Mouse (Mus musculus): ENCODE data around the gene Zswim3. TPM values are rescaled to one million over a fixed set of nuclear protein-coding genes. Genes with fewer than 3 reads are reported as not detected.
A peak's percentile ranks its signal among the peaks of the same experiment; 100 is the strongest.

Gene Zswim3
- polyA plus RNA-seq, 1 experiment from 2014 or later = 13.0 TPM

- Histone ChIP-seq H3K9me3 (replicated peaks; ENCODE audit: control insufficient read depth, low read length) (no peaks in the 10 kb centered on the region), H3K36me3 (ENCODE audit: control insufficient read depth, insufficient read depth, low read length) (peaks cover 4% of the 10 kb centered on the region; the same call in 1 of the 2 replicates), H3K4me1 (ENCODE audit: control insufficient read depth, insufficient read depth, low read length) (no peaks in the 10 kb centered on the region), H3K27me3 (replicated peaks; ENCODE audit: control insufficient read depth, insufficient read depth, low read length) (no peaks in the 10 kb centered on the region), H3K4me2 (ENCODE audit: low read length) (no peak overlapping the region), H3K4me3 (ENCODE audit: low read depth, low read length) (no peak overlapping the region), H3K27ac (ENCODE audit: low read depth, low read length) (no peak overlapping the region), H3K9ac (ENCODE audit: low read length) (no peak overlapping the region)
- 81% methylated on average over 30 of the region's 30 CpGs for WGBS
- DNase-seq (ENCODE audit: low spot score) (no peak), ATAC-seq (no peak)
These were observed 27.5 kb upstream of the Zswim3 start for GRCm38 (mm10) chr2:164777246-164778014.

- Histone ChIP-seq H3K4me2 (ENCODE audit: low read length) (no peak overlapping the region), H3K27ac (ENCODE audit: low read depth, low read length) (no peak overlapping the region), H3K9me3 (replicated peaks; ENCODE audit: control insufficient read depth, low read length) (no peaks in the 10 kb centered on the region), H3K9ac (ENCODE audit: low read length) (no peak overlapping the region), H3K27me3 (replicated peaks; ENCODE audit: control insufficient read depth, insufficient read depth, low read length) (no peaks in the 10 kb centered on the region), H3K4me3 (ENCODE audit: low read depth, low read length) (no peak overlapping the region), H3K36me3 (ENCODE audit: control insufficient read depth, insufficient read depth, low read length) (peaks cover 2% of the 10 kb centered on the region; the same call in 1 of the 2 replicates), H3K4me1 (ENCODE audit: control insufficient read depth, insufficient read depth, low read length) (no peaks in the 10 kb centered on the region)
- DNase-seq (ENCODE audit: low spot score) (no peak), ATAC-seq (no peak)
- WGBS = 92% methylated on average over 11 of the region's 11 CpGs
These were observed 26.9 kb upstream of the Zswim3 start for GRCm38 (mm10) chr2:164778015-164778287.

- Histone ChIP-seq H3K27ac (ENCODE audit: low read depth, low read length) (no peak overlapping the region), H3K27me3 (replicated peaks; ENCODE audit: control insufficient read depth, insufficient read depth, low read length) (no peaks in the 10 kb centered on the region), H3K4me2 (ENCODE audit: low read length) (no peak overlapping the region), H3K36me3 (ENCODE audit: control insufficient read depth, insufficient read depth, low read length) (no peaks in the 10 kb centered on the region), H3K9ac (ENCODE audit: low read length) (no peak overlapping the region), H3K4me1 (ENCODE audit: control insufficient read depth, insufficient read depth, low read length) (no peaks in the 10 kb centered on the region), H3K4me3 (ENCODE audit: low read depth, low read length) (no peak overlapping the region), H3K9me3 (replicated peaks; ENCODE audit: control insufficient read depth, low read length) (no peaks in the 10 kb centered on the region)
- 88% methylated on average over 7 of the region's 7 CpGs for WGBS
- no peak for ATAC-seq
- DNase-seq (ENCODE audit: low spot score) = no peak
These were observed 26.1 kb upstream of the Zswim3 start for GRCm38 (mm10) chr2:164778809-164779208.

- H3K4me3 ChIP-seq (ENCODE audit: low read depth, low read length) = no peak within 1 kb of the TSS
- DNase-seq (ENCODE audit: low spot score) (no peak), ATAC-seq (no peak)
- no peaks in the 10 kb centered on the region for H3K36me3 ChIP-seq (ENCODE audit: control insufficient read depth, insufficient read depth, low read length)
- no peak within 1 kb of the TSS for H3K27ac ChIP-seq (ENCODE audit: low read depth, low read length)
- no peak within 1 kb of the TSS for H3K9ac ChIP-seq (ENCODE audit: low read length)
- no peaks in the 10 kb centered on the region for H3K4me1 ChIP-seq (ENCODE audit: control insufficient read depth, insufficient read depth, low read length)
- no peaks in the 10 kb centered on the region for H3K27me3 ChIP-seq (replicated peaks; ENCODE audit: control insufficient read depth, insufficient read depth, low read length)
- WGBS = 75% methylated on average over 8 of the region's 8 CpGs
- no peaks in the 10 kb centered on the region for H3K9me3 ChIP-seq (replicated peaks; ENCODE audit: control insufficient read depth, low read length)
- H3K4me2 ChIP-seq (ENCODE audit: low read length) = no peak within 1 kb of the TSS
These were observed 25.3 kb upstream of the Zswim3 start, which contains the start of gene Tnnc2 for GRCm38 (mm10) chr2:164779481-164780086. Gene Tnnc2 (minus strand): TSS chr2:164779967.

- no peak overlapping the region for H3K4me2 ChIP-seq (ENCODE audit: low read length)
- H3K27ac ChIP-seq (ENCODE audit: low read depth, low read length) = no peak overlapping the region
- WGBS = 77% methylated on average over 4 of the region's 4 CpGs
- H3K4me1 ChIP-seq (ENCODE audit: control insufficient read depth, insufficient read depth, low read length) = peaks cover 6% of the 10 kb centered on the region; the same call in 1 of the 2 replicates
- no peak overlapping the region for H3K4me3 ChIP-seq (ENCODE audit: low read depth, low read length)
- no peaks in the 10 kb centered on the region for H3K9me3 ChIP-seq (replicated peaks; ENCODE audit: control insufficient read depth, low read length)
- no peak for ATAC-seq
- H3K9ac ChIP-seq (ENCODE audit: low read length) = no peak overlapping the region
- no peaks in the 10 kb centered on the region for H3K36me3 ChIP-seq (ENCODE audit: control insufficient read depth, insufficient read depth, low read length)
- H3K27me3 ChIP-seq (replicated peaks; ENCODE audit: control insufficient read depth, insufficient read depth, low read length) = no peaks in the 10 kb centered on the region
- DNase-seq (ENCODE audit: low spot score) = no peak
These were observed 23.0 kb upstream of the Zswim3 start for GRCm38 (mm10) chr2:164781876-164782275.

- Histone ChIP-seq H3K9ac (ENCODE audit: low read length) (no peak overlapping the region), H3K27ac (ENCODE audit: low read depth, low read length) (no peak overlapping the region), H3K36me3 (ENCODE audit: control insufficient read depth, insufficient read depth, low read length) (0 out of 2 replicates have a peak, but pooled peaks cover 2% of the 10 kb centered on the region), H3K9me3 (replicated peaks; ENCODE audit: control insufficient read depth, low read length) (no peaks in the 10 kb centered on the region), H3K27me3 (replicated peaks; ENCODE audit: control insufficient read depth, insufficient read depth, low read length) (no peaks in the 10 kb centered on the region), H3K4me2 (ENCODE audit: low read length) (no peak overlapping the region), H3K4me1 (ENCODE audit: control insufficient read depth, insufficient read depth, low read length) (peaks cover 6% of the 10 kb centered on the region; the same call in 1 of the 2 replicates), H3K4me3 (ENCODE audit: low read depth, low read length) (no peak overlapping the region)
- WGBS = 78% methylated on average over 7 of the region's 7 CpGs
- ATAC-seq (no peak), DNase-seq (ENCODE audit: low spot score) (no peak)
These were observed 20.8 kb upstream of the Zswim3 start for GRCm38 (mm10) chr2:164783926-164784581.

GRCm38 (mm10) chr2:164784869-164785420 is 20.0 kb upstream of the Zswim3 start:
- WGBS = 13% methylated on average over 7 of the region's 7 CpGs
- Histone ChIP-seq H3K27ac (ENCODE audit: low read depth, low read length) (no peak overlapping the region), H3K27me3 (replicated peaks; ENCODE audit: control insufficient read depth, insufficient read depth, low read length) (no peaks in the 10 kb centered on the region), H3K36me3 (ENCODE audit: control insufficient read depth, insufficient read depth, low read length) (0 out of 2 replicates have a peak, but pooled peaks cover 3% of the 10 kb centered on the region), H3K4me2 (ENCODE audit: low read length) (peak overlapping the region; percentile 86), H3K9me3 (replicated peaks; ENCODE audit: control insufficient read depth, low read length) (no peaks in the 10 kb centered on the region), H3K4me1 (ENCODE audit: control insufficient read depth, insufficient read depth, low read length) (peaks cover 6% of the 10 kb centered on the region; the same call in 1 of the 2 replicates), H3K9ac (ENCODE audit: low read length) (peak overlapping the region; percentile 81), H3K4me3 (ENCODE audit: low read depth, low read length) (peak overlapping the region; percentile 65)
- DNase-seq (ENCODE audit: low spot score) = no peak
- no peak for ATAC-seq

GRCm38 (mm10) chr2:164785481-164786387 is 19.2 kb upstream of the Zswim3 start, which contains the start of gene Snx21:
Gene Snx21 (plus strand): TSS chr2:164785823.
- DNase-seq (ENCODE audit: low spot score) = peak; percentile 86
- H3K27ac ChIP-seq (ENCODE audit: low read depth, low read length) = peak within 1 kb of the TSS; percentile 63
- ATAC-seq = peak; percentile 94
- peak within 1 kb of the TSS; percentile 65 for H3K4me3 ChIP-seq (ENCODE audit: low read depth, low read length)
- H3K4me1 ChIP-seq (ENCODE audit: control insufficient read depth, insufficient read depth, low read length) = peaks cover 6% of the 10 kb centered on the region; the same call in 1 of the 2 replicates
- H3K36me3 ChIP-seq (ENCODE audit: control insufficient read depth, insufficient read depth, low read length) = 0 out of 2 replicates have a peak, but pooled peaks cover 3% of the 10 kb centered on the region
- H3K9ac ChIP-seq (ENCODE audit: low read length) = peak within 1 kb of the TSS; percentile 81
- peak within 1 kb of the TSS; percentile 86 for H3K4me2 ChIP-seq (ENCODE audit: low read length)
- H3K27me3 ChIP-seq (replicated peaks; ENCODE audit: control insufficient read depth, insufficient read depth, low read length) = no peaks in the 10 kb centered on the region
- WGBS = under 1% methylated on average over 72 of the region's 89 CpGs
- H3K9me3 ChIP-seq (replicated peaks; ENCODE audit: control insufficient read depth, low read length) = no peaks in the 10 kb centered on the region

Measured in forebrain, embryonic 14.5 days (tissue).